Mouse (Mus musculus) left cerebral cortex, postnatal 4 days (tissue): ENCODE data around the gene Phyh. TPM values are rescaled to one million over a fixed set of nuclear protein-coding genes. Genes with fewer than 3 reads are reported as not detected.
A peak's percentile ranks its signal among the peaks of the same experiment; 100 is the strongest.

Experiments used
- DNase-seq: peaks from one replicate; pipeline ENCODE4 v3.0.0-alpha.2; 2022
- intact Hi-C: fragments of 180-260 bp; cut with DNase I; formaldehyde crosslinking; loops from one replicate; pipeline ENCODE4 v1.15.1; 2025
- total RNA-seq, 2 experiments: library from RNA; stranded (reverse); gene quantifications; 2 replicates each; pipeline ENCODE4 v1.2.3; 2021

The Phyh gene
- total RNA-seq, result 10 to 100 TPM; 43.3 to 44.8 TPM

GRCm38 (mm10) chr2:4918860-4919739 lies at the start of gene Phyh:
Gene Phyh (plus strand): TSS chr2:4919019.
- DNase-seq, result peak; percentile 86
- intact Hi-C loops, result loop anchor here (10.0 kb wide), 1 partner anchor 146 kb away; the partner anchor contains the start of gene Optn

GRCm38 (mm10) chr2:4872740-4873139 lies 46.1 kb upstream of the Phyh start:
- no peak for DNase-seq
- intact Hi-C loops, result no loop called here

- intact Hi-C loops, result no loop called here
- DNase-seq, result no peak
Observed at GRCm38 (mm10) chr2:4873331-4873730, 45.5 kb upstream of the Phyh start.

- no peak for DNase-seq
Observed at GRCm38 (mm10) chr2:4875090-4875489, 43.7 kb upstream of the Phyh start.

GRCm38 (mm10) chr2:4876131-4876530 lies 42.7 kb upstream of the Phyh start:
- intact Hi-C loops, result no loop called here
- no peak for DNase-seq

More at GRCm38 (mm10) chr2:4875090-4875489, 43.7 kb upstream of the Phyh start:
- intact Hi-C loops, result no loop called here

GRCm38 (mm10) chr2:4880737-4881349 lies 38.0 kb upstream of the Phyh start:
- DNase-seq, result peak; percentile 40
- intact Hi-C loops, result no loop called here

- DNase-seq, result peak; percentile 90
- intact Hi-C loops, result no loop called here
Observed at GRCm38 (mm10) chr2:4881350-4882248, 37.2 kb upstream of the Phyh start, which contains the start of gene Sephs1. Gene Sephs1 (plus strand): TSS chr2:4881564.

- intact Hi-C loops, result no loop called here
- peak; percentile 67 for DNase-seq
Observed at GRCm38 (mm10) chr2:4882249-4882791, 36.5 kb upstream of the Phyh start.

- intact Hi-C loops, result no loop called here
- no peak for DNase-seq
Observed at GRCm38 (mm10) chr2:4883009-4883704, 35.7 kb upstream of the Phyh start.

GRCm38 (mm10) chr2:4886896-4887295 lies 31.9 kb upstream of the Phyh start:
- intact Hi-C loops, result no loop called here
- no peak for DNase-seq

GRCm38 (mm10) chr2:4895598-4895997 lies 23.2 kb upstream of the Phyh start:
- intact Hi-C loops, result no loop called here
- DNase-seq, result no peak

- intact Hi-C loops, result no loop called here
Observed at GRCm38 (mm10) chr2:4896970-4897369, 21.8 kb upstream of the Phyh start.

GRCm38 (mm10) chr2:4900624-4901023 lies 18.2 kb upstream of the Phyh start:
- no peak for DNase-seq
- intact Hi-C loops, result no loop called here

More at GRCm38 (mm10) chr2:4896970-4897369, 21.8 kb upstream of the Phyh start:
- DNase-seq, result no peak

GRCm38 (mm10) chr2:4902346-4902745 lies 16.5 kb upstream of the Phyh start:
- no peak for DNase-seq
- intact Hi-C loops, result no loop called here

- intact Hi-C loops, result no loop called here
- no peak for DNase-seq
Observed at GRCm38 (mm10) chr2:4907120-4907519, 11.7 kb upstream of the Phyh start.

- intact Hi-C loops, result no loop called here
- DNase-seq, result no peak
Observed at GRCm38 (mm10) chr2:4907916-4908315, 10.9 kb upstream of the Phyh start.

GRCm38 (mm10) chr2:4908771-4909315 lies 10.0 kb upstream of the Phyh start:
- intact Hi-C loops, result no loop called here
- no peak for DNase-seq

- DNase-seq, result no peak
- intact Hi-C loops, result loop anchor here (10.0 kb wide), 1 partner anchor 155 kb away; the partner anchor contains the start of gene Optn
Observed at GRCm38 (mm10) chr2:4909909-4910308, 8.9 kb upstream of the Phyh start.

GRCm38 (mm10) chr2:4910521-4910920 lies 8.3 kb upstream of the Phyh start:
- intact Hi-C loops, result loop anchor here (10.0 kb wide), 1 partner anchor 154 kb away; the partner anchor contains the start of gene Optn

More at GRCm38 (mm10) chr2:4910521-4910920, 8.3 kb upstream of the Phyh start:
- no peak for DNase-seq
